Mouse (Mus musculus) heart, adult 2 months (tissue): ENCODE measurements around the gene Pitpnm1.

Source experiments
- CTCF ChIP-seq: fragments of 200-600 bp; IDR thresholded peaks from 2 replicates; pipeline ENCODE4 v1.8.1; 2022; ENCODE audit warnings: antibody characterized with exemption, mild to moderate bottlenecking, moderate library complexity
- EP300 ChIP-seq: fragments of 200-500 bp; IDR thresholded peaks from 2 replicates; pipeline ENCODE4 v1.6.1; 2011; ENCODE audit warnings: low read depth, low read length, control low read depth; ENCODE audit not compliant: insufficient read depth
- POLR2A ChIP-seq: fragments of 200-500 bp; IDR thresholded peaks from 2 replicates; pipeline ENCODE4 v1.6.1; 2011; ENCODE audit warnings: mild to moderate bottlenecking, low read depth, low read length, control low read depth; ENCODE audit not compliant: insufficient read depth

- no peak for TF ChIP-seq CTCF
- no peak for TF ChIP-seq POLR2A
- no peak for TF ChIP-seq EP300
Observed at GRCm38 (mm10) chr19:4117006-4117405, 17.2 kb downstream of the Pitpnm1 start.
